Mouse (Mus musculus) adipocyte (in vitro differentiated cells): ENCODE results near the gene Exoc2.

ENCODE experiments used
- DNase-seq: peaks from one replicate; pipeline ENCODE4 v3.0.0-alpha.2; 2016; ENCODE audit warnings: low spot score

The Exoc2 gene

GRCm38 (mm10) chr13:30767477-30768127, 206.3 kb downstream of the Exoc2 start:
- DNase-seq: no peak

GRCm38 (mm10) chr13:30766636-30767476, 207.0 kb downstream of the Exoc2 start:
- DNase-seq: no peak

- no peak for DNase-seq
Observed at GRCm38 (mm10) chr13:30765906-30766305, 208.0 kb downstream of the Exoc2 start.

GRCm38 (mm10) chr13:30764014-30764740, 209.7 kb downstream of the Exoc2 start:
- DNase-seq: peak; percentile 43
